Comparison of ENCODE assay signal across 7 mouse cellular contexts in genomic region chr3:153668447-153669290, GRCm38 (mm10). TPM values are rescaled to one million over a fixed set of nuclear protein-coding genes. Genes with fewer than 3 reads are reported as not detected.
DNase-seq lines count a peak whose midpoint lies in the region; ATAC-seq and TF ChIP-seq lines count a peak whose summit lies in the region.

No protein-coding gene starts in this region.

- intact Hi-C loops in left cerebral cortex, postnatal 14 days (cut with DNase I): no loop called here

- no peaks in the 10 kb centered on the region for H3K27me3 ChIP-seq in liver, embryonic 16.5 days (ENCODE audit: control insufficient read depth, insufficient read depth, low read depth, low read length)

- peak overlapping the region; percentile 40; the same call in 1 of the 2 replicates for H3K9ac ChIP-seq in ES-E14 (ENCODE audit: insufficient read depth, low read depth, low read length, poor library complexity, severe bottlenecking)
- no peak overlapping the region for H3K9ac ChIP-seq in liver, embryonic 16.5 days (ENCODE audit: low read depth, low read length)

- no peak for DNase-seq in ES-E14 (ENCODE audit: low read depth, low spot score)
- DNase-seq in adipocyte (ENCODE audit: low spot score): peak; percentile 3
- DNase-seq in heart, postnatal 4 days: peak; percentile 47
- DNase-seq in left cerebral cortex, postnatal 14 days (ENCODE audit: low spot score in 2 of 2): no peak
- no peak for DNase-seq in frontal cortex, postnatal 14 days (ENCODE audit: low spot score in 2 of 2)
- no peak for DNase-seq in ovary, postnatal 36 days (ENCODE audit: low spot score)

- peak; percentile 62 for ATAC-seq in liver, embryonic 16.5 days (ENCODE audit: low read depth)

- H3K9me3 ChIP-seq in ES-E14 (ENCODE audit: control insufficient read depth, insufficient read depth, low read depth, low read length): no peaks in the 10 kb centered on the region
- H3K9me3 ChIP-seq in liver, embryonic 16.5 days (replicated peaks; ENCODE audit: control insufficient read depth, low read length): no peaks in the 10 kb centered on the region

- H3K36me3 ChIP-seq in ES-E14 (ENCODE audit: control insufficient read depth, insufficient read depth, low read length, poor library complexity, severe bottlenecking): no peaks in the 10 kb centered on the region
- H3K36me3 ChIP-seq in liver, embryonic 16.5 days (ENCODE audit: control insufficient read depth, insufficient read depth): no peaks in the 10 kb centered on the region

- H3K27ac ChIP-seq in ES-E14 (ENCODE audit: insufficient read depth, low read depth, low read length, poor library complexity, severe bottlenecking): peak overlapping the region; percentile 70
- no peak overlapping the region for H3K27ac ChIP-seq in liver, embryonic 16.5 days (ENCODE audit: low read length)

- peak overlapping the region in 1 of 2 experiments; percentile 18; a peak in 1 of 4 replicates for H3K4me3 ChIP-seq in ES-E14 (ENCODE audit: insufficient read depth in 1 of 2, low read depth in 1 of 2, low read length in 2 of 2, poor library complexity in 1 of 2, severe bottlenecking in 1 of 2)
- H3K4me3 ChIP-seq in liver, embryonic 16.5 days (ENCODE audit: low read depth, low read length): no peak overlapping the region

- in situ Hi-C loops in ES-E14 (cut with MboI; ENCODE audit: low sequenced_read_pairs in 2 of 2, unreplicated experiment in 2 of 2): no loop called here

- H3K4me2 ChIP-seq in liver, embryonic 16.5 days (ENCODE audit: low read depth, low read length): no peak overlapping the region

- H3K4me1 ChIP-seq in ES-E14 (ENCODE audit: control insufficient read depth in 2 of 2, insufficient read depth in 2 of 2, low read length in 2 of 2, poor library complexity in 1 of 2): peaks cover 7 to 24% of the 10 kb centered on the region in 2 experiments
- H3K4me1 ChIP-seq in liver, embryonic 16.5 days (ENCODE audit: control insufficient read depth, low read depth, low read length): peaks cover 35% of the 10 kb centered on the region

- WGBS in liver, embryonic 16.5 days (ENCODE audit: insufficient replicate concordance): 80% methylated on average over 21 of the region's 21 CpGs

TF ChIP-seq in ES-E14, 5 proteins besides CTCF, POLR2A, EP300 and RAD21:
- TF ChIP-seq MAFK (IDR thresholded peaks at IDR 0.05; ENCODE audit: insufficient read depth, low read depth, low read length): peak; percentile 84
- TF ChIP-seq CHD2 (IDR thresholded peaks at IDR 0.05; ENCODE audit: low read depth, low read length): no peak

RNA-seq across cellular contexts. Expression of gene St6galnac3, which starts 56.3 kb away (rescaled TPM):
- total RNA-seq in ES-E14 (2012; rRNA removed): 3.8 and 5.7 TPM in 2 replicates
- 10 to 100 TPM; 12.9 to 17.8 TPM for total RNA-seq in heart, postnatal 4 days (2021)
- polyA plus RNA-seq in liver, embryonic 16.5 days (2015; fragmentation: Nextera tagmentation; extraction: Ambion mirVana): 10.5 and 12.0 TPM in 2 replicates
- total RNA-seq in left cerebral cortex, postnatal 14 days (2021): 10 to 100 TPM; 10.8 to 12.1 TPM

Comparison
In these comparisons a context has a peak if more than half of its experiments do, and no peak if none do; other contexts are left out.
1. DNase-seq: peak in adipocyte (single experiment) and heart, postnatal 4 days (single experiment); none in ES-E14 (single experiment), left cerebral cortex, postnatal 14 days (0 of 2), frontal cortex, postnatal 14 days (0 of 2) and ovary, postnatal 36 days (single experiment).